Mouse (Mus musculus) forebrain, postnatal 0 days (tissue): ENCODE measurements around the gene Cradd. TPM values are rescaled to one million over a fixed set of nuclear protein-coding genes. Genes with fewer than 3 reads are reported as not detected.

ENCODE experiments used
- ATAC-seq: fragments of 200-750 bp; cut with Nextera tagmentation; 2 replicates; pipeline ENCODE4 v1.8.0; 2017; ENCODE audit warnings: mild to moderate bottlenecking, moderate library complexity
- DNase-seq: peaks from one replicate; pipeline ENCODE4 v3.0.0-alpha.2; 2015
- H3K27ac ChIP-seq: fragments of 300-500 bp; sonication (generic); 2 replicates; pipeline ENCODE4 v1.5.1; 2014; ENCODE audit warnings: low read depth, mild to moderate bottlenecking, antibody characterized with exemption, low read length, moderate library complexity, mixed read lengths
- H3K27me3 ChIP-seq: fragments of 300-500 bp; sonication (generic); 2 replicates; pipeline ENCODE4 v1.6.1; 2014; ENCODE audit warnings: mild to moderate bottlenecking, low read length, mixed read lengths; ENCODE audit not compliant: insufficient read depth
- H3K36me3 ChIP-seq: fragments of 300-500 bp; sonication (generic); 2 replicates; pipeline ENCODE4 v1.6.1; 2014; ENCODE audit warnings: mild to moderate bottlenecking, moderate library complexity; ENCODE audit not compliant: insufficient read depth
- H3K4me1 ChIP-seq: fragments of 300-500 bp; sonication (generic); 2 replicates; pipeline ENCODE4 v1.6.1; 2014; ENCODE audit warnings: antibody characterized with exemption; ENCODE audit not compliant: insufficient read depth
- H3K4me2 ChIP-seq: fragments of 300-500 bp; sonication (generic); 2 replicates; pipeline ENCODE4 v1.6.1; 2014; ENCODE audit warnings: low read depth, mild to moderate bottlenecking, moderate library complexity
- H3K4me3 ChIP-seq: fragments of 300-500 bp; sonication (generic); 2 replicates; pipeline ENCODE4 v1.5.1; 2014; ENCODE audit warnings: low read depth, low read length, mixed read lengths
- H3K9ac ChIP-seq: fragments of 300-500 bp; sonication (generic); 2 replicates; pipeline ENCODE4 v1.6.1; 2014; ENCODE audit warnings: mild to moderate bottlenecking
- H3K9me3 ChIP-seq: fragments of 300-500 bp; sonication (generic); 2 replicates; pipeline ENCODE4 v1.6.1; 2016; ENCODE audit warnings: low read length
- CTCF ChIP-seq: sonication (generic); IDR thresholded peaks from 2 replicates; pipeline ENCODE4 v1.5.1; 2016; ENCODE audit warnings: antibody characterized with exemption, control low read depth, low read depth
- WGBS: fragments of 180-500 bp; shearing (Covaris S2); extraction: QIAGEN DNeasy Blood & Tissue Kit; methylation state at CpG from one replicate; pipeline ENCODE4 v1.1.7; 2014; 5-methylcytosine and 5-hydroxymethylcytosine counted together
- polyA plus RNA-seq: library from polyadenylated mRNA; unstranded; fragments of >200 nt; fragmentation: Nextera tagmentation; extraction: Ambion mirVana; gene quantifications from 2 replicates; pipeline ENCODE4 v1.2.1, GENCODE M21; 2015
- total RNA-seq: library from RNA; depleted of rRNA; stranded (reverse); fragments of >200 nt; gene quantifications from 2 replicates; pipeline ENCODE4 v1.2.3, GENCODE M21; 2014

Cradd gene
- total and polyA plus RNA-seq, 2 experiments from 2014 or later: 8.3 to 10.3 TPM

DNA sequence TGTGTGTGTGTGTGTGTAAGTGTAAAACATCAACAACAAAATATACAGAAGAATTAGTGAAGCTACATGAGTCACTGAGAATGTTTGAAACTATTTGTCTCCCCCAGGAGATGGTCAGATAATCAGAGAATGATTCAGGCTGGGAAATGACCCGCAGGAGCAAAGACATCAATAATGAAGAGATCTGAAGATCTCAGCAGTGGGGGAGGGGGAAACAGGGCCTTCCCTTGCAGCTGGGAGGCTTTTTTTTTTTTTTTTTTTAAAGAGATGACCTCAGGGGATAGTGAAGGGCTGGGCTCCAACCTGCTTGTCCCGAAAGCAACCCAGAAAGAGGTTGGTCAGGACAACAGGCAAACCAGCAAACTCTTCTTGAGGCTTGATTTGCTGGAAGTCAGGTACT, 38.4 kb upstream of the Cradd start:
- Histone ChIP-seq H3K9ac (no peak overlapping the region), H3K4me1 (no peaks in the 10 kb centered on the region), H3K9me3 (no peaks in the 10 kb centered on the region), H3K4me3 (no peak overlapping the region), H3K27ac (no peak overlapping the region), H3K4me2 (no peak overlapping the region), H3K27me3 (no peaks in the 10 kb centered on the region), H3K36me3 (no peaks in the 10 kb centered on the region)
- 57% methylated on average over 2 of the region's 2 CpGs for WGBS
- DNase-seq (no peak), ATAC-seq (no peak)
- TF ChIP-seq CTCF: no peak

DNA sequence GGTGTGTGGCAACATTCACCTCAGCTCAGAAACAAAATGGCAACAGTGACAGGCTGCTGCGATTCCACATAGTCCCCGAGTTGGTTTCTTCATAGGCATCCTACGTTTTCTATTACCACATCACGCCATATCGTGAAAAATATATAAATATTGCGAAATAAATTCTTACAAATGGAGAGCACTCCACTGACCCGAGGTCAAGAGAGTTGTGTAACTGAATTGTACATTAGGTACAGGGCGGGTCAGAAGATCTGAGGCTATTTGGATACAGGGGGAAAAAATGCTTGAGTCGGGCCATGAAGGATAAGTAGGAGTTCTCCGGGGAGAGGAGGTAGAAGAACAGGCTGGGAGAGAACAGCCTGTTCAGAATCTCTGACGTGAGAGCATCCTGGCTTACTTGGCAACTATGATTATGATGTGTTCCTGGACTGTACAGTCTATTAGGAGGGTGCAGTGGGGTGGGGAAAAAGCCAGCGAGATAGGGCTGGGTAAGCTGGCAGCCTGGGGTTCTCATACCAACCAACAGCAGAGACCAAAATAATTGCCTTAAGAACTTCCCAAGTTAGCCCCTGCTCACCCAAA, 37.4 kb upstream of the Cradd start:
- TF ChIP-seq CTCF: no peak
- Histone ChIP-seq H3K4me2 (no peak overlapping the region), H3K36me3 (no peaks in the 10 kb centered on the region), H3K9me3 (no peaks in the 10 kb centered on the region), H3K27ac (no peak overlapping the region), H3K4me1 (no peaks in the 10 kb centered on the region), H3K4me3 (no peak overlapping the region), H3K9ac (no peak overlapping the region), H3K27me3 (no peaks in the 10 kb centered on the region)
- 91% methylated on average over 12 of the region's 12 CpGs for WGBS
- DNase-seq (no peak), ATAC-seq (no peak)

DNA sequence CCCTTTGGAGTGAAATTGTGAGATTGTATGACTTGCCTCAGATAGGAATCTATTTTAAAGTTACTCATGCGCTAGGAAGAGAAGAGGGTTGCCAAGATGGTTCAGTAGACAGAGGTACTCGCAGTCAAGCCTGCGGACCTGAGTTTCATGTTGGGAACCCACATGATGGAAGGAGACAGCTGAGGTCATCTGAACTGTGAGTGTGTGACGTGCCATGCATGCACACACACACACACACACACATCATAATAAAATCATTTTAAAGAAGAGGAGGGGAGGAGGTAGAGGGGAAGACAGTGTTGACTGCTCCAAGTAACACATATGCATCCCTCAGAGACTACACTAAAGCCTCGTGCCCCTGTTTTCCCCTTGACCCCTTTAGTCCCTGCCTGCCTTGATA, 36.1 kb upstream of the Cradd start:
- Histone ChIP-seq H3K36me3 (no peaks in the 10 kb centered on the region), H3K4me1 (no peaks in the 10 kb centered on the region), H3K9me3 (no peaks in the 10 kb centered on the region), H3K27ac (no peak overlapping the region), H3K27me3 (no peaks in the 10 kb centered on the region), H3K4me2 (no peak overlapping the region), H3K4me3 (no peak overlapping the region), H3K9ac (no peak overlapping the region)
- WGBS: 97% methylated on average over 5 of the region's 5 CpGs
- TF ChIP-seq CTCF: no peak
- DNase-seq: no peak
- no peak for ATAC-seq

DNA sequence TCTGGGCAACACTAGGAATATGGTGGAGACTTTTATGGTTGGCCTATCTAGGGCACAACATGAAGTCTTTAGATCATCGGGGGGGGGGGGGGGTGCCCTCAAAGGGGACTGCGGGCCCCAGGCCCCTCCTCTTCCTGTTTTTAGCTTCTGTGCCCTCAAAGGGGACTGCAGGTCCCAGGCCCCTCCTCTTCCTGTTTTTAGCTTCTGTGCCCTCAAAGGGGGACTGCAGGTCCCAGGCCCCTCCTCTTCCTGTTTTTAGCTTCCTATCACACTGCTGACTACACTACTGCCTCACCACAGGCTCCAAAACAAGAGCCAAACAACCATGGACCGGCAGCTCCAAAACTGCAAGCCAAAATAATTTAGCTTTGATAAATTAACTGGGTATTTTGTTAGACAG, 33.8 kb upstream of the Cradd start:
- Histone ChIP-seq H3K27me3 (no peaks in the 10 kb centered on the region), H3K27ac (no peak overlapping the region), H3K4me2 (no peak overlapping the region), H3K9me3 (no peaks in the 10 kb centered on the region), H3K4me3 (no peak overlapping the region), H3K4me1 (no peaks in the 10 kb centered on the region), H3K9ac (no peak overlapping the region), H3K36me3 (no peaks in the 10 kb centered on the region)
- DNase-seq: no peak
- no peak for TF ChIP-seq CTCF
- 98% methylated on average over 3 of the region's 3 CpGs for WGBS
- no peak for ATAC-seq

DNA sequence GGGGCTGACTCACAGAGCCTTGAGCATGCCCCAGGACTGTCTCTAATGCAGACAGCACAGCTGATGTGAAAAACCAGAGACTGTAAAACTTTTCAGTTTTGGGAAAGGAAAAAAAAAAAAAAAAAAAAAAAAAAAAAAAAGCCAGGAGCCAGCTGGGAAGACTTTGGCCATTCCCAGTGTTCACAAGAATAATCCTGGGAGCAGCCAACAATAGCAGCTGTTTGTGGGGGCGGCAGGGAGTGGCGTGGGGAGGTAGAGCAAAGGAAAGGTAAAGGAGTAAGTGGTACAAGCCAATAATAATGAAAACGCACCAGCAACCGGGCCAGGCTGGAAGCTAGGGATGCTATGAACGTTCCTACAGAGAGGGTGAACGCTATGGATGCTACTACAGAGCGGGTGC, 32.8 kb upstream of the Cradd start:
- no peaks in the 10 kb centered on the region for H3K9me3 ChIP-seq
- 60% methylated on average over 7 of the region's 7 CpGs for WGBS
- no peak for TF ChIP-seq CTCF
- H3K4me1 ChIP-seq: no peaks in the 10 kb centered on the region
- no peak overlapping the region for H3K9ac ChIP-seq
- no peak overlapping the region for H3K27ac ChIP-seq
- no peak overlapping the region for H3K4me2 ChIP-seq
- no peaks in the 10 kb centered on the region for H3K36me3 ChIP-seq
- H3K4me3 ChIP-seq: no peak overlapping the region
- ATAC-seq: no peak
- H3K27me3 ChIP-seq: no peaks in the 10 kb centered on the region
- DNase-seq: no peak

DNA sequence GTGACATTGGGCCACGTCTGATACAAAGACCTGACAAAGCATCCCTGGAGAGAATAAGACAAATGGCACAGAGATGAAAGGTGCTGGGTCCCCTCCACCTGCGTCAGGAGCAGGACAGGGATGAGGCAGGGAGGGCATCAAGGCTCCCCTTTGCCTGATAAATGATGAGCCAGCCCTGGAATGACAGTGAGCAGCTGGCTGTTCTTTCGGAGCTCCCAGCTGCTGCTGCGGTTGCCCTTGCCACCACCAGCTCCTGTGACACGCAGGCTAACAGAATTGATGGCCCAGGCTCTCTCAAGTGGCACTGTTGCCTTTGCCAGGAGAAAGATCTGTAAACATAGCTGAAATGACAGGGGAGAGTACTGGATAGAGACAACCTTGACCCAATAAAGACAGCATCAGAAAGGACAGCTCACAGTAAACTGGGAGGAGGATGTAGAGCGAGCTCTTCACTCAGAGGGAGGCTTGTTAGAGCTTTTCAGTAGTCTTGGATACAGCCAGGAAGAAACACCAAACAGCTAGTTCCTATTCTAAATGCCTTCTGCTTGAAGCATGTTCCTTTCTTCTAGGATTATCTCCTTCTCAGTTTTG, 31.8 kb upstream of the Cradd start:
- WGBS: 54% methylated on average over 6 of the region's 6 CpGs
- Histone ChIP-seq H3K27me3 (no peaks in the 10 kb centered on the region), H3K36me3 (no peaks in the 10 kb centered on the region), H3K4me1 (no peaks in the 10 kb centered on the region), H3K9me3 (no peaks in the 10 kb centered on the region), H3K4me2 (no peak overlapping the region), H3K4me3 (no peak overlapping the region), H3K9ac (no peak overlapping the region), H3K27ac (no peak overlapping the region)
- TF ChIP-seq CTCF: no peak
- ATAC-seq (no peak), DNase-seq (peak; percentile 5)

DNA sequence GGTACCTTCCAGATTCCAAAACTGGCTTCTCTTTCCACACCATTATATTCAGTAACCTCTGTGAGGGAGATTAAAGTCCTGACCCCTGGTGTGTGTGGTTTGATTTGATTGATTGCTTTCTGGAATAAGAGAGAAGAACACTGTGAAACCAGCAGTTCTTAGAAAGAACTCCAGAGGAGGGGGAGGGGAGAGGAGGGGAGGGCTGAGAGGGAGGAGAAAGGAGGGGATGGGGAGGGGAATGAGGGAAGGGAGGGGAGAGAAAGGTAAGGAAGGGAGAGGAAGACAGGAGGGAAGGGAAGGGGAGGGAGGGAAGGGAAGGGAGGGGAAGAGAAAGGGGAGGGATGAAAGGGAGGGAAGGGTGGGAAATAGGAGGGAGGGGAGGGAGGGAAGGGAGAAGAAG, 30.7 kb upstream of the Cradd start:
- Histone ChIP-seq H3K4me3 (no peak overlapping the region), H3K4me1 (no peaks in the 10 kb centered on the region), H3K27me3 (no peaks in the 10 kb centered on the region), H3K4me2 (no peak overlapping the region), H3K27ac (no peak overlapping the region), H3K9ac (no peak overlapping the region), H3K36me3 (no peaks in the 10 kb centered on the region), H3K9me3 (no peaks in the 10 kb centered on the region)
- DNase-seq (no peak), ATAC-seq (no peak)
- TF ChIP-seq CTCF: no peak

DNA sequence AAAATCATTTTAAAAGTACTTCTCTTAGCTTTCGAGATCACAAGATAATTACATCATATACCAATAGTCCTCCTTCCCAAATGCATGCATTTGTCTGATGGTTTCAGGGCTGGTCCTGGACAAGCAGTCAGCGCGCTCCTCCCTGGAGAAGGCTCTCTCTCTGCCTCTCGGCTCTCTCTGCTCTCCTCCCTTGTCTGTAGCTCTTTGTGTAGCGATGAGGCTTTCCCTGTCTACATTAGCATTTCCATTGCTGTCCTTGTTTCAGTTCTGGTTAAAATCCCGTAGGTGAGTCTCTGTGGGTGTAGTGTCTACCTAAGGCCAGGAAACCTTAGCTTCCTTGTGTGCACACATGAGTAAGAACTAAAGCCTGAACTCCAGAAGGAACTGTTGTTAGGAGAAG, 30.1 kb upstream of the Cradd start:
- WGBS: 69% methylated on average over 6 of the region's 6 CpGs

More for the DNA sequence above, 30.1 kb upstream of the Cradd start:
- Histone ChIP-seq H3K4me3 (no peak overlapping the region), H3K36me3 (no peaks in the 10 kb centered on the region), H3K9ac (no peak overlapping the region), H3K4me2 (no peak overlapping the region), H3K9me3 (no peaks in the 10 kb centered on the region), H3K27ac (no peak overlapping the region), H3K4me1 (no peaks in the 10 kb centered on the region), H3K27me3 (no peaks in the 10 kb centered on the region)
- ATAC-seq (no peak), DNase-seq (no peak)
- TF ChIP-seq CTCF: no peak
